8 mouse cellular contexts compared by ENCODE assay signal in the genomic region with DNA sequence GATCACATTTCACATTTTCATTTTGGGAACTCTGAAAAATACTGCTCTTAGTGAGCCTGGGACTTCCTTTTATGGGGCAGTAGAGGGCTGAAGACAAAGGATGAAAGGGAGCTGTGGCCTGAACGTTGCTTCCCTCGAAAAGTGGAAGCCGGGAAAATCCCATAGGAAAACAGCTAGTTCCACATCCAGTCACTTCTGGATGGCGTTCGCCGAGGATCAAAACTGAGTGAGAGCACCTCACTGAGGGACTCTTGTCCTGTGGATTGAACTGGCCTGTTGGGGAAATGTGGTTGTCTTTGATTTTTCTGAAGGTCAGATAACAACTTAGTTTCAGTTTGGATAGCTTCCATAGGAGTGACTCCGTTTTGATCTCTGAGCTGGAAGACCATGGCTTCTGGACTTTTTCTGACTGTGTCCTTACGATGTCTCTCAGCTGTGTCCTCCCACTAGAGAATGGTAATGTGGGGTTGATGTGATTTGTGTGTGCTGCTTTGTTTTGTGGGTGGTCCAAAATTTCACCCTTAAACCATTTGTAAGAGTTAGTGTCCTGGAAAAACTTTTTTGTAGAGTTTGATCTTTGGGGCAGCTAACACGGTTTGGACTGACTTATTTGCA. TPM values are rescaled to one million over a fixed set of nuclear protein-coding genes. Genes with fewer than 3 reads are reported as not detected.
A peak's percentile ranks its signal among the peaks of the same experiment; 100 is the strongest.
DNase-seq lines count a peak whose midpoint lies in the region; ATAC-seq lines count a peak whose summit lies in the region.

No protein-coding gene starts in this region.

- intact Hi-C loops in heart, postnatal 25 days (cut with DNase I), result loop anchor here (2.0 to 10.0 kb wide), 6 partner anchors 16 to 542 kb away; partner anchors contain the start of genes Cks2 and Nxnl2
- intact Hi-C loops in left cerebral cortex, postnatal 14 days (cut with DNase I), result loop anchor here (5.0 kb wide), 2 partner anchors 44 to 314 kb away; no protein-coding TSS in a partner anchor

- peak overlapping the region; percentile 71 for H3K27ac ChIP-seq in heart, embryonic 13.5 days (replicated peaks)
- H3K27ac ChIP-seq in limb, embryonic 10.5 days, result no peak overlapping the region

- no peaks in the 10 kb centered on the region for H3K9me3 ChIP-seq in heart, embryonic 13.5 days
- no peaks in the 10 kb centered on the region; the same call in 1 of the 2 replicates for H3K9me3 ChIP-seq in limb, embryonic 10.5 days (replicated peaks)

- peak overlapping the region; percentile 21 for H3K4me3 ChIP-seq in heart, embryonic 13.5 days
- H3K4me3 ChIP-seq in limb, embryonic 10.5 days, result peak overlapping the region; percentile 75; the same call in 1 of the 2 replicates

- peaks cover 16% of the 10 kb centered on the region for H3K36me3 ChIP-seq in heart, embryonic 13.5 days
- H3K36me3 ChIP-seq in limb, embryonic 10.5 days, result peaks cover 61% of the 10 kb centered on the region

- H3K4me1 ChIP-seq in heart, embryonic 13.5 days, result peaks cover 35% of the 10 kb centered on the region
- peaks cover 18% of the 10 kb centered on the region for H3K4me1 ChIP-seq in limb, embryonic 10.5 days

- peak overlapping the region; percentile 47; the same call in 1 of the 2 replicates for H3K9ac ChIP-seq in heart, embryonic 13.5 days

- peak overlapping the region; percentile 99 for H3K4me2 ChIP-seq in heart, embryonic 13.5 days

- H3K27me3 ChIP-seq in heart, embryonic 13.5 days (replicated peaks), result no peaks in the 10 kb centered on the region
- H3K27me3 ChIP-seq in limb, embryonic 10.5 days (ENCODE audit: low read depth, poor library complexity, severe bottlenecking), result no peaks in the 10 kb centered on the region

- peak; percentile 92 for DNase-seq in heart, adult 11 months
- no peak for DNase-seq in heart, postnatal 25 days (ENCODE audit: low spot score)
- peak; percentile 36 for DNase-seq in adrenal gland, postnatal 10 days
- no peak for DNase-seq in limb, embryonic 10.5 days (ENCODE audit: low spot score)
- no peak for DNase-seq in cerebellum, adult 9-11 months
- DNase-seq in left cerebral cortex, postnatal 14 days (ENCODE audit: low spot score in 2 of 2), result no peak
- DNase-seq in embryo, embryonic 10 days (ENCODE audit: low spot score), result no peak

- 73% methylated on average over 9 of the region's 9 CpGs for WGBS in heart, embryonic 13.5 days
- 91% methylated on average over 9 of the region's 9 CpGs for WGBS in limb, embryonic 10.5 days

- no peak for ATAC-seq in heart, embryonic 13.5 days (ENCODE audit: extremely low read depth, insufficient number of reproducible peaks, low FRiP score, low TSS enrichment)

RNA-seq across cellular contexts. Expression of gene Spin1, which starts 2.5 kb away (rescaled TPM):
- total RNA-seq in heart, postnatal 25 days (2021), result 10 to 100 TPM; 30.0 to 33.4 TPM
- total RNA-seq in adrenal gland, postnatal 10 days (2021), result 10 to 100 TPM; 63.9 to 68.1 TPM
- 46.9 and 49.9 TPM in 2 replicates for polyA plus RNA-seq in heart, embryonic 13.5 days (2015; fragmentation: Nextera tagmentation; extraction: Ambion mirVana)
- 91.7 and 127 TPM in 2 replicates for polyA plus RNA-seq in limb, embryonic 10.5 days (2016; fragmentation: Nextera tagmentation; extraction: Ambion mirVana)
- total RNA-seq in left cerebral cortex, postnatal 14 days (2021), result 100 to 1,000 TPM; 169 to 173 TPM

Comparison
In these comparisons a context has a peak if more than half of its experiments do, and no peak if none do; other contexts are left out.
1. DNase-seq: peak in heart, adult 11 months (single experiment) and adrenal gland, postnatal 10 days (single experiment); none in heart, postnatal 25 days (single experiment), limb, embryonic 10.5 days (single experiment), cerebellum, adult 9-11 months (single experiment), left cerebral cortex, postnatal 14 days (0 of 2) and embryo, embryonic 10 days (single experiment).